ENCODE assay signal across 10 mouse cellular contexts in the genomic region with DNA sequence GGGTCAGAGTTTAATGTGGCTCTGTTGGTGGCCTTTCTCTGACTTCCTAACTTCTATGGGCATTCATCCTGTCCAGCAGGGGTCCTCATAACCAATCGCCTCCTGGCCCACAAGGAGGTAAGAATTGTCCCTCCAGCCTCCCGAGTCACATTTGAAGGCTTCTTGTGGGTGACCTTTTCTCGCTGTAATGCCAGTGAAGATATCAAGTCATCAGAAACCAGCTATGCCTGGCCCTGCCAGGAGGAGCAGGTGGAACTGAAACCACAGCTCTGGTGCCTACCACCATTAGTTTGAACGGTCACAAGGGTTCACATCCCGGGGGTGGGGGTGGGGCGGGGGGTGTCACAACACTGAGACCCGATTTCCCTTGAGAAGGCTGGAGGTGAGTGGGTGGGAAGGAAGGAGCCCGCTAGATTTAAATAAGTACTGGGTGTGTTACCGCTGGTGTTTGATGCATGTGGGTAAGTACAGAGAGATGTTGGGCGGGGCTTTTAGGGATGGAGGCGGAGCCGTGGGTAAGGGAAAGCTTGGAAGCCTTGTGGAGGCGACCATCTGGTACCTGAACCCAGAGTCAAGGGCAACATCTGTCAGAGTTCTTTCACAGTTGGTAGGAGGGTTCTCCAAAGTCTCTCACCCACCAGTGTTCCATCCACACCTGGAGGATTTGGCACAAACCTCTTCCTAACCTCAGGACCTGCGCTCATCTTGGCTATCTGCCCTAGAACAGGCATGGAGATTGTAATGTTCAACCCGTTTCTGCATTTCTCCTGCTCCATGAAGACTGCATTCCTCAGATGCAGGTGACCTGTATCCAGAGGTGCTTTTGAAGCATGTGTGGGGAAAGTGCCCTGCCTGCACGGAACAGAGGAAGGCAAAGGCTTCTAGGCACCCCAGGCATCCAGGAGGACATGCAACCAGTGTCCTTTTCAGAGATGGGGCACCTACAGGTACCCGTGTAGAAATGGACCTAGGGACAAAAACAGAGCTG.
DNase-seq lines count a peak whose midpoint lies in the region; ATAC-seq lines count a peak whose summit lies in the region.
"Had no signal": no experiment of that assay in that cellular context is flagged by ENCODE, and none has a peak within 500 bp of the region (broad histone marks: within the 10 kb centered on the region; RNA-seq: fewer than 3 reads in every experiment).

No protein-coding gene starts in this region.

- peak overlapping the region; percentile 36 for H3K4me2 ChIP-seq in heart, embryonic 12.5 days
- H3K4me2 ChIP-seq: neural tube, embryonic 15.5 days had no signal

- no peak overlapping the region for H3K9ac ChIP-seq in heart, embryonic 12.5 days
- H3K9ac ChIP-seq: neural tube, embryonic 15.5 days had no signal

- intact Hi-C loops in heart, postnatal 14 days (cut with DNase I), result no loop called here

- no peaks in the 10 kb centered on the region for H3K4me1 ChIP-seq in heart, embryonic 12.5 days (replicated peaks)
- H3K4me1 ChIP-seq: neural tube, embryonic 15.5 days had no signal

- ATAC-seq in heart, embryonic 12.5 days (ENCODE audit: insufficient number of reproducible peaks, low FRiP score), result no peak
- ATAC-seq in inflammation-experienced regulatory T-cells, adult 6 months, result peak; percentile 67
- 0 out of 2 replicates have a peak, but pooled peaks have one; percentile 24 for ATAC-seq in megakaryocyte-erythroid progenitor cell, adult 5-6 weeks (replicated peaks; ENCODE audit: low FRiP score, low TSS enrichment, poor library complexity, severe bottlenecking)

- no peak overlapping the region for H3K27ac ChIP-seq in heart, embryonic 12.5 days (ENCODE audit: poor library complexity, severe bottlenecking)
- H3K27ac ChIP-seq: neural tube, embryonic 15.5 days had no signal

- WGBS in heart, embryonic 12.5 days, result 47% methylated on average over 17 of the region's 17 CpGs

- no peaks in the 10 kb centered on the region for H3K9me3 ChIP-seq in heart, embryonic 12.5 days (replicated peaks)
- H3K9me3 ChIP-seq: G1E; neural tube, embryonic 15.5 days had no signal

- no peak overlapping the region for H3K4me3 ChIP-seq in heart, embryonic 12.5 days
- H3K4me3 ChIP-seq: neural tube, embryonic 15.5 days had no signal

- peaks cover 16% of the 10 kb centered on the region for H3K27me3 ChIP-seq in heart, embryonic 12.5 days (replicated peaks)
- H3K27me3 ChIP-seq: neural tube, embryonic 15.5 days had no signal

- no peak for DNase-seq in heart, postnatal 14 days
- peak; percentile 67 for DNase-seq in CD4-positive, CD25-positive, alpha-beta regulatory T cell, adult 2 months (ENCODE audit: low read depth, low spot score)
- DNase-seq in right cerebral cortex, postnatal 4 days, result no peak
- no peak for DNase-seq in gastrocnemius, postnatal 10 days
- DNase-seq in ovary, postnatal 36 days (ENCODE audit: low spot score), result no peak

- no peaks in the 10 kb centered on the region for H3K36me3 ChIP-seq in heart, embryonic 12.5 days
- H3K36me3 ChIP-seq: G1E; neural tube, embryonic 15.5 days had no signal
